Mouse (Mus musculus) C2C12 (cell line): ENCODE results near the gene Galntl6.

Experiments
- CTCF ChIP-seq: IDR thresholded peaks from one replicate; pipeline ENCODE4 v1.5.1; 2011; ENCODE audit not compliant: control insufficient read depth, insufficient read depth, insufficient read length
- MAX ChIP-seq: IDR thresholded peaks from one replicate; pipeline ENCODE4 v1.6.1; 2011; ENCODE audit warnings: mild to moderate bottlenecking, control low read depth

DNA sequence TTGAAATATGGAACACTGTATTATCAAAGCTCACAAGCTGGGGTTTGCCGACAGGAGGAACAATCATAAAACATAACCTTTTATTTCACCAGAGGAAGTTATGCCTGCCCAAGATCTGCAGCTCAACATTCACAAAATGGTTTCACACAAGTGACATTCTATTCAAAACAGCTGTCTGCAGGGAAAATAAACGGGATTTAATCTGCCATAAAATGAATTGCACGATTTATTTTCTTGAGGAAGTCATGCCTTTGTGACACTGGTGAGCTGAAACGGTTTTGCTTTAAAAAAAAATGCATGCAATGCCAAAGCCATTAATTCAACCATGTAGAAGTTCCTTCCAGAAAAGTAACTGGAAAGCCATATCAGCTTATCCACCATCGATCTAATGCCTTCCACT, 494.0 kb downstream of the Galntl6 start:
- TF ChIP-seq CTCF = no peak
- TF ChIP-seq MAX = no peak
